Mouse (Mus musculus) heart, postnatal 0 days (tissue): Measurements from ENCODE around the gene Esr1.

Experiments
- CTCF ChIP-seq: IDR thresholded peaks from 2 replicates; pipeline ENCODE4 v1.5.1; 2016; ENCODE audit warnings: antibody characterized with exemption, control low read depth, low read depth
- EP300 ChIP-seq: IDR thresholded peaks from 2 replicates; pipeline ENCODE4 v1.6.1; 2016; ENCODE audit warnings: antibody characterized with exemption, low read depth

DNA sequence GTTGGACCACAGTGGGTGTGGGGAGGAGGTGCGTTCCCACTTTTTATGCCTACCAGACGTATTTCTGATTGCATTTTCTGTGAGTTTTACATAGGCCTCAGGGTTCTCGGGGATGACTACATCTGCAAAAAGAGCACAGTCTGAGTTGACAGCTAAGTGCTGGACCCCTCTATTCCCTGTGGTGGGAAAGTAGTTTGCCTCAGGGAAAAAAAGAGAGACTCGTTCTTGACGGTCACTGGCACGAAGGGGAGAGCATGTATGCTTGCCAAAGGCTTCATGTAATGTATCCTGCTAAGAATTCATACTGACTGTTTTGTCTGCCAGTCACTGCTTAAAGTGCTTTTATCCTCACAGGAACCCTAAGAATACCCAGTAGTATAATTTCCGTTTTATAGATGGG is 433.8 kb downstream of the Esr1 start:
- TF ChIP-seq CTCF (no peak), EP300 (no peak)
